Mouse (Mus musculus) skeletal muscle tissue, adult 2 months (tissue): ENCODE data around the gene Commd7.
"Not testable (repeated sequence)": the region's sequence is repeated elsewhere in the genome, so short reads cannot be mapped to it uniquely, and the experiment has no call there.

Source experiments
- DNase-seq: peaks from one replicate; pipeline ENCODE4 v3.0.0-alpha.2; 2012; ENCODE audit warnings: low read depth, low spot score

Commd7 gene

DNA sequence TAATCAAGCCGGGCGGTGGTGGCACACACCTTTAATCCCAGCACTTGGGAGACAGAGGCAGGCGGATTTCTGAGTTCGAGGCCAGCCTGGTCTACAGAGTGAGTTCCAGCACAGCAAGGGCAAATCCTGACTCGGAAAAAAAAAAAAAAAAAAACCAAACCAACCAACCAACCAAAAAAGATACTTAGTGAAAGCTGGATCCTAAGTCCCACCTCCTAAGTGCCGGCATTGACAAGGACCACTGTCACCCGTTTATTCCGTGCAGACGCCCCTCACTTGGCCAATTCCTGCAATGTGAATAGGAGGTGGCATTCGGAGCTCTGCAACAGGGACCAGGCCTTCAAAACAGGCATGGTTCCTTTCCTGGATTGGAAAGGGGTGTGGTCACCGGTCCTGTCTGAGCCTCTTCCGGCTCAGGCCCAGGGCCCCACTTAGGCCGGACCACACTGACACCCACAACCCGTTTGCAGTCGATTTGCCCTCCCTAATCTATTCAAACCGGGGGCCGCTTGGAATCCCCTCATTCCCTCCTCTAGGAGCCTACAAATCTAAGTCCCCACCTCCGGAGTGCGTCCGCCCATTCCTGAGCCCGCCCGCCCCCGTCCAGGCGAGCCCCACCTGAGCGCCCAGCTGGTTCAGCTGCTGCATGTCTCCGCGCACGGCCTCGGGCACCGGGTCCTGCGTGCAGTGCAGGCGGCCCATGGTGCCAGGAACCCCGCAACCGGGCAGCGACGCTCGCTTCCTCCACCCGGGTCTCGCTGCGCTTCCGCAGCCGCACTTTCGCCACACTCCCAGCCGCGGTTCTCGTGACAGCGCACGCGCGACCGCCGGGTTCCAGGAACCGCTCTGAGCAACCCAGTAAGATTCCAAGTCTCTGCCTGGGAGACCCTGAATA is at the start of gene Commd7:
Commd7 (minus strand) TSS at position 806 of the 895 bp plus-strand sequence.
- DNase-seq: peak; percentile 74

- DNase-seq: no peak
These were observed 47.4 kb upstream of the Commd7 start for GRCm38 (mm10) chr2:153679959-153680358.

- DNase-seq: no peak
These were observed 45.0 kb upstream of the Commd7 start for GRCm38 (mm10) chr2:153677550-153677949.

GRCm38 (mm10) chr2:153676944-153677343 is 44.4 kb upstream of the Commd7 start:
- no peak for DNase-seq

GRCm38 (mm10) chr2:153675364-153675763 is 42.8 kb upstream of the Commd7 start:
- DNase-seq: not testable (repeated sequence)

- DNase-seq: no peak
These were observed 40.0 kb upstream of the Commd7 start for GRCm38 (mm10) chr2:153672619-153673018.

DNA sequence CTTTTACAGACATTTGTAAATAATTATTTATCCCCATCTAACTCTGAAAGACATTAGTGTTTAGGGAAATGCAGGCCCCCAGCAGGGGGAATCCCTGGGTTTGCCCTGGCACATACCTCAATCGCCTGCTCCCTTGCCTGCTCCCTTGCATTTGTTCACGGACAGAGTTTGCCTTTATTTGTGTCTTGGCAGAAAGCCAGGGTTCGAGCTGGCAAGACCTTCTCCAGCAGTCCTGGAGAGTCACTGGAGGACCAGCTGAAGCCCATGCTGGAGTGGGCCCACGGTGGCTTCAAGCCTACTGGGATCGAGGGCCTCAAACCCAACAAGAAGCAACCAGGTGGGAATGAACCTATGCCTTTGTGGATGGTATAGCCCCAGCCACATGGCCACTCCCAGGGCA is 37.5 kb upstream of the Commd7 start:
- no peak for DNase-seq

DNA sequence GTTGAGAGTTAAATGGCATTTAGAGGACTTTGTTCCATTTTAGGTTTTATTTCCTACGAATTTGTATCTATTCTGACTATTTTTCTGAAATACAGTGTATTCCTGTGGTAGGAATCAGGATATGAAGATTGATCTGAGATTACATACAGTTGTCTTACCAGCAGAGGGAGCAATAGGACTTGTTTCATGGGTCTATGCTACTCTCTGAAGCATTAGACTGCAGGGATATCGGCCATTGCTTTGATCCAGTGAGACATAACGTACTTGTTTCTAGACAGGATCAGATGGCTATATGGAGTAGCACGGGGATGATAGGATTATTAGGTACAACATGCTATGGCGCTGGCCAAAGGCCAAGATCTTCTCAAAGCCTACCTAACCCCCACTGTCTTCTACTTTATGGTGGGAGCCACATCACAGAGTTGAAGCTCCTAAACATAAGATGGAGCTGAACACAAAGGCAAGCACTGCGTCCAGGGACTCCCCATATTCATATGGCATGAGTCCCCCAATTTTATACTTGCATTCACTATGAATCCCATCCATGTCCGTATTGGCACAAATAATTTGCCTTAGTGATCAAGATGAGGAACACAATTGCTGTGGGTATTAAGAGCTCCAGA is 36.3 kb upstream of the Commd7 start:
- peak; percentile 24 for DNase-seq

DNA sequence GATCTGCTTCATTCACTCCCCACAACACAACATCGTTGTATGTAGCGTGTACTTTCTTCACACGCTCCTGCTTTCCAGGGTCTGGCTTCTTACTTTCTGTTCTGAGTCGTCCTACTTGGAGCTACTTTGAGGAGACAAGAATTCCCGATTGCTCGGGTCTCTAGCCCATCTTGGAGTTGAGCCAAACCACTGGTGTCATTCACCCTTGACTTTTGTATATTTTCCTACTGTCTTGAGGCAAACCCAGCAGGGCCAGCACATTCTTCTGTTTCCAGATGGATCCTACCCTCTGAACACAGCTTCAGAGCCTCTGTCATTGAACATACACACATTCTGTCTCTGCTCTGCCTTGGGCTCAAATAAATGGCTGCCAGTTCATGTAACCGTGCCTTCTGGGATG is 32.8 kb upstream of the Commd7 start:
- no peak for DNase-seq

DNA sequence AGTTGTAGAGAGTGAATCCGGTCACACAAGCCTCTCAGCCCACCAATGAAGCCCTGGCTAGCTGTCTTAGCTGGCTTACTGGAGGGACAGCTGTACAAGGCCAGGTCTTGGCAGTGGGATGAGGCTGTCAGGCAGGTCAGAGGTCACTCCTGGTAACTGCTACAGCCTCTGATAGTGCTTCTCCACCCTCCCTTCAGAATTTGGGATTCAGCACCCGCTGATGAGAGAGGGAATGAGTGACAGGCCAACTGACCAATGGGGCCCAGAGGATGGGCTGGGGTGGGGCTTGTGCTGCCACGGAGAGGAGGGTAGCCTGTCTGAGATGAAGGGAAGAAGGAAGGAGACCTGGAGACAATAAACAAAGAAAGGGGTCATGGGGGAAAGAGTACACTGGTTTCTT is 28.0 kb upstream of the Commd7 start:
- DNase-seq: no peak

DNA sequence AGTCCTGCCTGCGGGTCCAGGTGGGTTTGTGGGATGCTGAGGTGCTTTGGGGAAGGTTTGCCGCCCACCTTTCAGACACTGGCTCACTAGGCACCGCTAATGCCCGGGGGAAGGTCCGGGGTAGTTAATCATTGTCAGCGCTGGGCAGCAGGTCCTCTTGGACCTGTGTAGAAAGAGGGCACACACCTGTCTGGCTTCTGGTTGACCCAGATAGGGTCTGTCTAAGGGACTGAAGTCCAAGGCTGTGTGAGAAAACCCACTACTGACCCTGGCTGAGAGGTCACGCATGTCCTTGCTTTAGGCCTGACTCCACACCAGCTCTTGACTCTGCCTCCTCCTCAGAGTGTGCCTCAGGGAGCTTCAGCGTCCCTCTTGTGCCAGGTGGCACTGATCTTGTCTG is 25.1 kb upstream of the Commd7 start:
- not testable (repeated sequence) for DNase-seq

DNA sequence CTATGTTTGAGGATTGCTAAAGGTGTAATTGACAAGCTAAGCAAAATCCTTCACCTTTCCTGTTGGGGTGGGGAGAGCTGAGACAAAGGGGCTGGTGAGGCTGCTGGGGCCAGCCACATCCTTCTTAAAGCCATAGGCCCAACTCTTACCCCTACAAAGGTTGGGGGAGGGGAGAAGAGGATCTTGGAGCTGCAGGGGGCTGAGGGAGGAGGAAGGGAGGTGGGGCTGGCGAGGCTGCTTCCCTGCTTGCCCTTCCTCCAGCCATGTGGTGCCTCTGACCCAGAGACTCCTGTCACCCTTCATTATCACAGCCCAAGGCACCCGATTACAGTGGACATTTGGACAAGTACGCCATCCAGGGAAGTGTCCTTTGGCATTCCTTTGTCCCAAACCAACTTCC is 19.1 kb upstream of the Commd7 start:
- DNase-seq: no peak

GRCm38 (mm10) chr2:153650014-153650687 is 17.6 kb upstream of the Commd7 start:
- DNase-seq: no peak

- no peak for DNase-seq
These were observed 16.9 kb upstream of the Commd7 start, which contains the start of gene Dnmt3b for GRCm38 (mm10) chr2:153649298-153650013. TSS of gene Dnmt3b (plus strand) at chr2:153649450.

GRCm38 (mm10) chr2:153648773-153649297 is 16.3 kb upstream of the Commd7 start:
- DNase-seq: no peak

- no peak for DNase-seq
These were observed 10.4 kb upstream of the Commd7 start for GRCm38 (mm10) chr2:153642999-153643398.

DNA sequence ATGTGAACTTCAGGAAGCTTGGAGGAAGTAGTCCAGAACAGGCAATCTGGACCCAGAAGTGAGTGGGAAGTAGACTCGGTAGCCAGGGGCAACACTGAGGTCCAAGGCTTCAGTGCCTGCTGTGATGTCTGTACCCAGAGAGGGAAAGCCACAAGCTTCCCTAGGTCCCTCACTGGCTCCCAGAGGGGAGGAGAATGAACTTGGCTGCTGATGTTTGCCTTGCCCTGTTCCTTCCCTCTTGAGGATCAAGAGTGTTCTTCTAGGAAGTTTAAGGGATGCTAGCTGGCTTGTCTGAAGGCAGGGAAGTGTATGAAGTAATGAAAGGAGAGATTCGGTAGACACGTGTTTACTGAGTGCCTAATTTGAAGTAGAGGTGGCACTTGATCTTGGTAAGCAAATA is 9.9 kb upstream of the Commd7 start:
- no peak for DNase-seq

DNA sequence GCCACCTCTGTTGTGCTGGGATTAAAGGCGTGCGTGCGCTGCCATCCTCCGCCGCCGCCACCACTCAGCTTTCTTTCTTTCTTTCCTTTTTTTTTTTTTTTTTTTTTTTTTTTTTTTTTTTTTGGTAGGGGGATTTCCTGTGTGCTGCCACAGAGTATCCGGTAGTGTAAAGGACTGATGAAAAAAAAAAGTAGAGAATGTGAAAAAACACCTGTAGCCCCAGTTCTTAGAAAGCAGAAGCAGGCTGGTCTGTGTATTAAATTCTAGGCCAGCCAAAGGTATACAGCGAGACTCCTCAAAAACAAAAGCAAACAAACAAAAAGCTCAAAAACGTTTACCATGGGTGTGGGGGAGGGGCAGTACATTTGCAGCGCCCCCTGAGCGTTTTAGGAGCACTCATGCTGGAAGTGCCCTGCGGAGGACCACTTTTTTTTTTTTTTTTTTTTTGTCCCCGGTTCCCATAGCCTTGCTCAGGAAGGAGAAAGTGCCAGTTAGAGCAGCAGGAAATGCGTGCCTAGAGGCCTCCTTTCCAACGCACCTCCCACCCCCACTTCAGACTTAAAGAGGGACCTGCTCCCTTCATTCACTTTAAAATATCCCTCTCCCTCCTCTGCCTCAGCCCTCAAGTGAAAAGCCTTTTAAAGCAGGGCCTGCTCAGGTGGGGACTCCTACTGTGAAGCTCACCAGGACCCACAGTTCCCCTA is 6.5 kb upstream of the Commd7 start:
- DNase-seq: no peak

GRCm38 (mm10) chr2:153633259-153633658 is 678 bp upstream of the Commd7 start:
- DNase-seq: no peak

- no peak for DNase-seq
These were observed 268 bp upstream of the Commd7 start for GRCm38 (mm10) chr2:153632871-153633226.

DNA sequence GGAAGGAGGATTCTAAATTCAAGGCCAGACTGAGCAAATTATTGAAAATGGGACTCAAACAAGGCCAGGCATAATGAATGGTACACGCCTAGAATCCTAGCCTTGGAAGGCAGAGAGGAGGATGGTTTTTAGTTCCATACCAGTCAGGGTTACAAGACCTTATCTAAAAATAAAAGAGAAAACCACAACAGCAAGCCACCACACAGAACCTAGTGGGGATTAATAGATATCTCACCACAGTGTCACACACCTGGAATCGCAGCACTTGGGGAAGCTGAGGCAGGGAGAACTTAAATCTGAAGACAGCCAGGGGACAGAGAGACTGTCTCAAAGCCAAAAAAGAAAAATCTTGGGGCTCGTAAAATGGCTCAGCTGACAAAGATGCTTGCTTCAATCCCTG is 1.6 kb downstream of the Commd7 start:
- DNase-seq: no peak
